Mouse (Mus musculus) G1E (cell line): ENCODE measurements around the gene St7.

Experiments
- CTCF ChIP-seq: IDR thresholded peaks from 2 replicates; pipeline ENCODE4 v1.5.1; 2012; ENCODE audit warnings: low read depth, low read length, inconsistent platforms, mixed read lengths
- POLR2AphosphoS5 ChIP-seq: IDR thresholded peaks from 2 replicates; pipeline ENCODE4 v1.6.1; 2012; ENCODE audit warnings: low read depth, low read length, inconsistent platforms; ENCODE audit not compliant: insufficient replicate concordance

GRCm38 (mm10) chr6:17719423-17719822 lies 26.7 kb downstream of the St7 start:
- TF ChIP-seq CTCF = no peak
- TF ChIP-seq POLR2AphosphoS5 = no peak
